8 mouse cellular contexts compared by ENCODE assay signal in genomic region chr5:135149053-135149819, GRCm38 (mm10). TPM values are rescaled to one million over a fixed set of nuclear protein-coding genes. Genes with fewer than 3 reads are reported as not detected.
DNase-seq lines count a peak whose midpoint lies in the region; ATAC-seq lines count a peak whose summit lies in the region.

Gene Tbl2, plus strand, starts transcription at chr5:135149657.

- no peaks in the 10 kb centered on the region for H3K9me3 ChIP-seq in hindbrain, embryonic 16.5 days (ENCODE audit: control insufficient read depth, low read length)

- WGBS in hindbrain, embryonic 16.5 days, result under 1% methylated on average over 61 of the region's 63 CpGs
- WGBS in macrophage (ENCODE audit: missing documents), result under 1% methylated on average over 50 of the region's 63 CpGs

- H3K27ac ChIP-seq in hindbrain, embryonic 16.5 days (ENCODE audit: low read depth, low read length), result peak within 1 kb of the TSS; percentile 84
- peak within 1 kb of the TSS; percentile 83 for H3K27ac ChIP-seq in macrophage

- peak within 1 kb of the TSS; percentile 83 for H3K4me2 ChIP-seq in hindbrain, embryonic 16.5 days (ENCODE audit: low read length)

- H3K4me1 ChIP-seq in hindbrain, embryonic 16.5 days (ENCODE audit: control insufficient read depth, insufficient read depth, low read depth, low read length), result peaks cover 6% of the 10 kb centered on the region

- H3K9ac ChIP-seq in hindbrain, embryonic 16.5 days (ENCODE audit: low read depth, low read length), result peak within 1 kb of the TSS; percentile 79

- no peaks in the 10 kb centered on the region for H3K27me3 ChIP-seq in hindbrain, embryonic 16.5 days (replicated peaks; ENCODE audit: control insufficient read depth, insufficient read depth, low read length)

- H3K4me3 ChIP-seq in hindbrain, embryonic 16.5 days (ENCODE audit: low read length), result peak within 1 kb of the TSS; percentile 74
- H3K4me3 ChIP-seq in macrophage (ENCODE audit: inconsistent target), result peak within 1 kb of the TSS; percentile 87

- peaks cover 15% of the 10 kb centered on the region; the same call in 1 of the 2 replicates for H3K79me2 ChIP-seq in macrophage (ENCODE audit: inconsistent target)

- ATAC-seq in hindbrain, embryonic 16.5 days, result peak; percentile 98

- no peaks in the 10 kb centered on the region for H3K36me3 ChIP-seq in hindbrain, embryonic 16.5 days (ENCODE audit: control insufficient read depth, insufficient read depth, low read length)
- H3K36me3 ChIP-seq in macrophage (ENCODE audit: inconsistent target), result no peaks in the 10 kb centered on the region

- DNase-seq in WW6 (ENCODE audit: low read depth, low spot score), result peak; percentile 97
- peak; percentile 87 to 97 for DNase-seq in cerebellum, postnatal 4 days (ENCODE audit: low spot score in 2 of 2)
- DNase-seq in gastrocnemius, adult 18-20 months (ENCODE audit: low spot score), result peak; percentile 99
- DNase-seq in left cerebral cortex, adult 18-20 months (ENCODE audit: low spot score in 2 of 2), result peak; percentile 95 to 97
- DNase-seq in right cerebral cortex, adult 18-20 months, result peak; percentile 99
- DNase-seq in urinary bladder, postnatal 10 days (ENCODE audit: low spot score), result peak; percentile 95

RNA-seq across cellular contexts. Expression of gene Tbl2, which starts in this region (rescaled TPM):
- total RNA-seq in gastrocnemius, adult 18-20 months (2021), result 1 to 10 TPM; 7.0 to 7.6 TPM
- 15.0 and 17.2 TPM in 2 replicates for polyA plus RNA-seq in hindbrain, embryonic 16.5 days (2015; fragmentation: Nextera tagmentation; extraction: Ambion mirVana)
- total RNA-seq in left cerebral cortex, adult 18-20 months (2021), result 10 to 100 TPM; 24.9 to 26.9 TPM
- 10 to 100 TPM in 4 of 26 experiments, 1 to 10 TPM in 17, under 1 TPM in 5; 0.29 to 13.0 (median 4.5) TPM for total RNA-seq in macrophage (2018; cell fraction: chromatin; rRNA removed)
- 1 to 10 TPM; 1.7 to 5.5 (median 3.9) TPM for total RNA-seq in macrophage (2018; cell fraction: cytosol; rRNA removed)
- total RNA-seq in macrophage (2018; cell fraction: nucleus; rRNA removed), result 10 to 100 TPM in 2 of 26 experiments, 1 to 10 TPM in 23, under 1 TPM in 1; 0.79 to 14.6 (median 4.3) TPM
- 2.9 to 5.8 TPM (median 3.4 TPM) in 3 replicates for polyA plus RNA-seq in macrophage (2018)

Comparison
In these comparisons a context has a peak if more than half of its experiments do, and no peak if none do; other contexts are left out.
1. Peak in every context shown above with its lines: DNase-seq, ATAC-seq, H3K4me3 ChIP-seq and H3K27ac ChIP-seq.